Mouse (Mus musculus): Measurements from ENCODE around the gene Incenp.

The Incenp gene

GRCm38 (mm10) chr19:9899072-9899779 is at the start of gene Incenp:
TSS of gene Incenp (minus strand) at chr19:9899551.
- DNase-seq (ENCODE audit: low spot score in 2 of 2): peak; percentile 97 to 98

- peak; percentile 72 to 76 for DNase-seq (ENCODE audit: low spot score in 2 of 2)
Observed at GRCm38 (mm10) chr19:9946986-9947385, 47.6 kb upstream of the Incenp start.

GRCm38 (mm10) chr19:9945800-9946564 is 46.6 kb upstream of the Incenp start:
- DNase-seq (ENCODE audit: low spot score in 2 of 2): peak; percentile 52 to 56

- DNase-seq (ENCODE audit: low spot score in 2 of 2): peak in 1 of 2 experiments; percentile 23
Observed at GRCm38 (mm10) chr19:9942539-9943533, 43.5 kb upstream of the Incenp start.

- no peak for DNase-seq (ENCODE audit: low spot score in 2 of 2)
Observed at GRCm38 (mm10) chr19:9941809-9942208, 42.5 kb upstream of the Incenp start.

- no peak for DNase-seq (ENCODE audit: low spot score in 2 of 2)
Observed at GRCm38 (mm10) chr19:9940903-9941302, 41.6 kb upstream of the Incenp start.

- DNase-seq (ENCODE audit: low spot score in 2 of 2): no peak
Observed at GRCm38 (mm10) chr19:9939841-9940240, 40.5 kb upstream of the Incenp start.

- DNase-seq (ENCODE audit: low spot score in 2 of 2): peak; percentile 48 to 63
Observed at GRCm38 (mm10) chr19:9938824-9939303, 39.5 kb upstream of the Incenp start.

GRCm38 (mm10) chr19:9938156-9938823 is 38.9 kb upstream of the Incenp start:
- DNase-seq (ENCODE audit: low spot score in 2 of 2): no peak

GRCm38 (mm10) chr19:9937428-9937827 is 38.1 kb upstream of the Incenp start:
- no peak for DNase-seq (ENCODE audit: low spot score in 2 of 2)

- peak in 1 of 2 experiments; percentile 42 for DNase-seq (ENCODE audit: low spot score in 2 of 2)
Observed at GRCm38 (mm10) chr19:9936579-9936978, 37.2 kb upstream of the Incenp start.

- DNase-seq (ENCODE audit: low spot score in 2 of 2): no peak
Observed at GRCm38 (mm10) chr19:9933908-9934307, 34.6 kb upstream of the Incenp start.

GRCm38 (mm10) chr19:9931167-9931607 is 31.8 kb upstream of the Incenp start:
- peak in 1 of 2 experiments; percentile 36 for DNase-seq (ENCODE audit: low spot score in 2 of 2)

- no peak for DNase-seq (ENCODE audit: low spot score in 2 of 2)
Observed at GRCm38 (mm10) chr19:9928089-9928488, 28.7 kb upstream of the Incenp start.

- DNase-seq (ENCODE audit: low spot score in 2 of 2): no peak
Observed at GRCm38 (mm10) chr19:9924769-9925272, 25.5 kb upstream of the Incenp start.

GRCm38 (mm10) chr19:9924034-9924768 is 24.9 kb upstream of the Incenp start:
- DNase-seq (ENCODE audit: low spot score in 2 of 2): no peak

GRCm38 (mm10) chr19:9923048-9923447 is 23.7 kb upstream of the Incenp start:
- DNase-seq (ENCODE audit: low spot score in 2 of 2): no peak

GRCm38 (mm10) chr19:9922228-9922627 is 22.9 kb upstream of the Incenp start:
- DNase-seq (ENCODE audit: low spot score in 2 of 2): no peak

- DNase-seq (ENCODE audit: low spot score in 2 of 2): peak; percentile 40 to 73
Observed at GRCm38 (mm10) chr19:9920835-9921784, 21.8 kb upstream of the Incenp start.

All from heart, adult 9 months (tissue).